Mouse (Mus musculus): ENCODE data around the gene Emilin1. TPM values are rescaled to one million over a fixed set of nuclear protein-coding genes. Genes with fewer than 3 reads are reported as not detected.
A peak's percentile ranks its signal among the peaks of the same experiment; 100 is the strongest.

Gene Emilin1
- total and polyA plus RNA-seq, 3 experiments, result 0.11 to 0.63 (median 0.34) TPM

DNA sequence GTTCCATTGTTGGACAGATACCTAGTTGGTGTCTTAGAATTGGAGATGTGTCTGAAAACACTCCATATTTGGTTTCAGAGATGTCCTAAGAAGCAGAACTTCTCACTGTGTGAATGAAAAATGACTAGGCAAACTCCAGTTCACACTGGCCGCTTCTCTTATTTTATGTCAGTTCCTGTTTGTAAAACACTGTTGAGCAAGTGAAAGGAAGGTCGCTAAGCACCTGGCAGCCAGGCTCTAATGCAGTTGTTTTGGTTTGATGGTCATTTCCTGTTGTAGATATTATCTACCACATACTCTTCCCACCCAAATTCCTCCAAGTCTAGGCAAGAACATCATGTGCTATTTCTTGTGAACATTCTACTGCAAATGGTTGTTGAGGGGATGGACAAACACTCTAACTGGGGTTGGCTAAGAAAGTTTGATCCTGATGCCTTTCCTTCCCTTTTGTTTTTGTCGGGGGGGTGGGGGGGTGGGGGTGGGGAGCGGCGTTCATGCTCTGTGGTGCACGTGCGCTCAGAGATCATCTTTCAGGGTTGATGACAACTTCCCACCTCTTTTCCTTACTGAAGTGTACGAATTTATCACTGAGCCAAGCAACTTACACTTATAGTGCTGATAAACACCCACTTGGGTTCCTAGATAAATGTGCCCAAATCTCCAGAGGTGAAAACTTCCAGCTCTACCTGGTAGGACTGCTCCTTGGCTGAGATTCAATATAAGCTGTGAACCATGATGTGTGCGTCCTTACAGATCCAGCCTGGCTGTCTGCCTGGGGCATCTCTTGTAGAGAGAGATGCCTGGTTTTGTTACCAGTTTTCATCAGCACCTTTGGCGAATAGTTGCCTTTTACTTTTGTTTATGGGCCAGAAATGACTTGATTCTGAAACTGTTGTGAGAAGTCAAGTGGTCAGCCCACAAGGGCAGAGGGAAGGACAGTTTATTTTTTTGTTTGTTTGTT, 48.6 kb downstream of the Emilin1 start:
- H3K4me1 ChIP-seq (ENCODE audit: control insufficient read depth in 1 of 2, insufficient read depth in 2 of 2), result peaks cover 14 to 35% of the 10 kb centered on the region in 2 experiments
- H3K4me3 ChIP-seq (replicated peaks in 1 of 3; ENCODE audit: low read depth in 2 of 3, low read length in 2 of 3, poor library complexity in 1 of 3), result no peak overlapping the region
- H3K27ac ChIP-seq (ENCODE audit: insufficient read depth, low read depth), result no peak overlapping the region
- H3K9me3 ChIP-seq (replicated peaks; ENCODE audit: low read length), result peaks cover 10% of the 10 kb centered on the region
- DNase-seq (ENCODE audit: extremely low read depth), result peak; percentile 35
- peaks cover 9% of the 10 kb centered on the region for H3K27me3 ChIP-seq (replicated peaks)
- peaks cover 18% of the 10 kb centered on the region for H3K79me2 ChIP-seq (replicated peaks; ENCODE audit: control insufficient read depth, extremely low read depth, insufficient read depth, poor library complexity, severe bottlenecking)
- dilution Hi-C loops (cut with MboI; ENCODE audit: extremely low pct_ligation_motif_present, extremely low pct_unique_long_range_greater_than_20kb, low sequenced_read_pairs) (no loop called here), in situ Hi-C loops (cut with MboI; ENCODE audit: low pct_ligation_motif_present, low pct_unique_long_range_greater_than_20kb, low sequenced_read_pairs) (no loop called here)
- TF ChIP-seq BHLHE40 (IDR thresholded peaks at IDR 0.05; ENCODE audit: low read depth, low read length) (0 out of 2 replicates have a peak, but pooled peaks have one; percentile 22), CHD2 (IDR thresholded peaks at IDR 0.05; ENCODE audit: low read length) (no peak)
- H3K36me3 ChIP-seq (replicated peaks in 1 of 2; ENCODE audit: control insufficient read depth in 1 of 2, insufficient read depth in 1 of 2, low read length in 1 of 2), result peaks cover 15 to 19% of the 10 kb centered on the region in 2 experiments
- no peak overlapping the region for H3K9ac ChIP-seq (ENCODE audit: insufficient read depth, low read depth)
- no peak overlapping the region; the same call in 1 of the 2 replicates for H3K4me2 ChIP-seq (ENCODE audit: insufficient read depth, low read depth, poor library complexity, severe bottlenecking)

DNA sequence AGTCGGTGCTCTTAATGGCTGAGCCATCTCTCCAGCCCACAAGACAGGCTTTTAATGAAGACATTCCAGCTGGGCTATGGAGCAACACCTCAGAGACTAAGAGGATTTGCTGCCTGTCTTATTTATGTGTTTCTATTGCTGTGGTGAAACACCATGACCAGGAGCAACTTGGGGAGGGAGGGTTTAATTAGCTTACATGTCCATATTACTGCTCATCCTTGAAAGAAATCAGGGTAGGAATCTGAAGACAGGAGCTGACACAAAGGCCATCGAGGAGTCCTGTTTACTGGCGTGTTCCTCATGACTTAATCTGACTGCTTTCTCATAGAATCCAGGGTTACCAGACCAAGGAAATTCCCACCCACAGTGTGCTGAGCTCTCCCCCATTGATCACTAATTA, 50.7 kb downstream of the Emilin1 start:
- Histone ChIP-seq H3K36me3 (replicated peaks in 1 of 2; ENCODE audit: control insufficient read depth in 1 of 2, insufficient read depth in 1 of 2, low read length in 1 of 2) (peaks cover 0 to 3% of the 10 kb centered on the region in 2 experiments), H3K27ac (ENCODE audit: insufficient read depth, low read depth) (no peak overlapping the region), H3K4me3 (replicated peaks in 1 of 3; ENCODE audit: low read depth in 2 of 3, low read length in 2 of 3, poor library complexity in 1 of 3) (no peak overlapping the region), H3K79me2 (replicated peaks; ENCODE audit: control insufficient read depth, extremely low read depth, insufficient read depth, poor library complexity, severe bottlenecking) (peaks cover 8% of the 10 kb centered on the region), H3K9me3 (replicated peaks; ENCODE audit: low read length) (peaks cover 5% of the 10 kb centered on the region), H3K4me1 (ENCODE audit: control insufficient read depth in 1 of 2, insufficient read depth in 2 of 2) (peaks cover 6 to 18% of the 10 kb centered on the region in 2 experiments), H3K27me3 (replicated peaks) (peaks cover 19% of the 10 kb centered on the region), H3K9ac (ENCODE audit: insufficient read depth, low read depth) (no peak overlapping the region), H3K4me2 (ENCODE audit: insufficient read depth, low read depth, poor library complexity, severe bottlenecking) (no peak overlapping the region)
- no peak for DNase-seq (ENCODE audit: extremely low read depth)
- dilution Hi-C loops (cut with MboI; ENCODE audit: extremely low pct_ligation_motif_present, extremely low pct_unique_long_range_greater_than_20kb, low sequenced_read_pairs), result no loop called here
- in situ Hi-C loops (cut with MboI; ENCODE audit: low pct_ligation_motif_present, low pct_unique_long_range_greater_than_20kb, low sequenced_read_pairs), result no loop called here
- TF ChIP-seq GABPA (IDR thresholded peaks at IDR 0.05; ENCODE audit: insufficient replicate concordance, low read depth, low read length) (no peak), EP300 (IDR thresholded peaks at IDR 0.05; ENCODE audit: low read length) (no peak), ETS1 (conservative IDR thresholded peaks at IDR 0.05; ENCODE audit: low read depth, low read length) (no peak), USF2 (conservative IDR thresholded peaks at IDR 0.05; ENCODE audit: low read depth, low read length) (no peak), CHD2 (IDR thresholded peaks at IDR 0.05; ENCODE audit: low read length) (no peak)

DNA sequence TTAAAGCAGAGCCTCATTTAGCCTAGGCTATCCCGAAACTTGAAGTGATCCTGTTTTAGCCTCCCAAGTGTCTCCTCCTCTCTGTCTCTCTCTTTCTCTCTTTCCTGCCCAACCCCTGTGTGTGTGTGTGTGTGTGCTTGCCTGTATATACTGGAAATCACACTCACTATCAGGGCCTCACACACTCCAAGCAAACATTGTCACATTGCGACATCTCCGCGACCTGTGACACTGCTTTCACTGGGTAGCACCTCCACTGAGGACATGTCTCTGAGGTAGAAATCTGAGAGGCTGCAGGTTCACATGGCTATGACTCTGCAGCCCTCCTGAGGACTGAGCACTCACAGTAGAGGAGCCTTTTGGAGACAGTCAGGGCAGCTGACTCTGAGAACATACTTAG, 53.0 kb downstream of the Emilin1 start:
- Histone ChIP-seq H3K27ac (ENCODE audit: insufficient read depth, low read depth) (no peak overlapping the region), H3K4me3 (replicated peaks in 1 of 3; ENCODE audit: low read depth in 2 of 3, low read length in 2 of 3, poor library complexity in 1 of 3) (no peak overlapping the region), H3K27me3 (replicated peaks) (peaks cover 30% of the 10 kb centered on the region), H3K36me3 (replicated peaks in 1 of 2; ENCODE audit: control insufficient read depth in 1 of 2, insufficient read depth in 1 of 2, low read length in 1 of 2) (no peaks in the 10 kb centered on the region), H3K9ac (ENCODE audit: insufficient read depth, low read depth) (no peak overlapping the region), H3K9me3 (replicated peaks; ENCODE audit: low read length) (peaks cover 5% of the 10 kb centered on the region), H3K4me2 (ENCODE audit: insufficient read depth, low read depth, poor library complexity, severe bottlenecking) (no peak overlapping the region), H3K4me1 (ENCODE audit: control insufficient read depth in 1 of 2, insufficient read depth in 2 of 2) (peaks cover 2 to 6% of the 10 kb centered on the region in 2 experiments), H3K79me2 (replicated peaks; ENCODE audit: control insufficient read depth, extremely low read depth, insufficient read depth, poor library complexity, severe bottlenecking) (no peaks in the 10 kb centered on the region)
- no peak for TF ChIP-seq CTCF (conservative IDR thresholded peaks at IDR 0.05 in 1 of 2, IDR thresholded peaks at IDR 0.05 in 1 of 2; ENCODE audit: low read depth in 2 of 2, low read length in 2 of 2)
- TF ChIP-seq JUND (conservative IDR thresholded peaks at IDR 0.05; ENCODE audit: low read depth, low read length), result no peak
- no peak for TF ChIP-seq EP300 (IDR thresholded peaks at IDR 0.05; ENCODE audit: low read length)
- no peak for TF ChIP-seq MEF2A (IDR thresholded peaks at IDR 0.05; ENCODE audit: borderline replicate concordance, low read depth, low read length)
- TF ChIP-seq POLR2AphosphoS2 (IDR thresholded peaks at IDR 0.05; ENCODE audit: low read depth, low read length), result no peak
- no peak for TF ChIP-seq HCFC1 (IDR thresholded peaks at IDR 0.05; ENCODE audit: low read depth, low read length)
- no peak for TF ChIP-seq PAX5 (IDR thresholded peaks at IDR 0.05; ENCODE audit: low read length)
- no peak for TF ChIP-seq ZKSCAN1 (IDR thresholded peaks at IDR 0.05; ENCODE audit: borderline replicate concordance, low read depth, low read length)
- no peak for TF ChIP-seq ZNF384 (IDR thresholded peaks at IDR 0.05; ENCODE audit: low read depth, low read length)
- in situ Hi-C loops (cut with MboI; ENCODE audit: low pct_ligation_motif_present, low pct_unique_long_range_greater_than_20kb, low sequenced_read_pairs) (no loop called here), dilution Hi-C loops (cut with MboI; ENCODE audit: extremely low pct_ligation_motif_present, extremely low pct_unique_long_range_greater_than_20kb, low sequenced_read_pairs) (no loop called here)
- DNase-seq (ENCODE audit: extremely low read depth), result no peak

Data from CH12.LX (cell line).